Mouse (Mus musculus): ENCODE data around the gene Tlr9. TPM values are rescaled to one million over a fixed set of nuclear protein-coding genes. Genes with fewer than 3 reads are reported as not detected.

Tlr9 gene
- polyA plus RNA-seq, 1 experiment: not detected

DNA sequence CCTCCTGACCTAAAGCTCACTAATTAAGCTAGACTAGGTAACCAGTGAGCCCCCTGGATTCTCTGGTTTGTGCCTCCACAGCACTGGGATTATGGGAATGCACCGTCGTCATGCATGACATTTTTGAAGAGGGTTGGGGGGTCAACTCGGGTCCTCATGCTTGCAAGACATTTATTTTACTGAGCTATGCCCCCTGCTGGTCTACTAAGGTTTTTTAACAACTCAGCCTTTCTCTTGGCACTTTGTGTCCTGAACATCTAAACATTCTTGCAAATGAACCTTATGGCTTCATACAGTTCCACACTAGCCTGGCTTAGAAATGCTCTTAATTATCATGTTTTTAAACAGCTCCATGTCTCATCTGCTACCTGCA, 8.3 kb downstream of the Tlr9 start:
- H3K4me3 ChIP-seq (ENCODE audit: insufficient read depth, low read length): no peak overlapping the region

DNA sequence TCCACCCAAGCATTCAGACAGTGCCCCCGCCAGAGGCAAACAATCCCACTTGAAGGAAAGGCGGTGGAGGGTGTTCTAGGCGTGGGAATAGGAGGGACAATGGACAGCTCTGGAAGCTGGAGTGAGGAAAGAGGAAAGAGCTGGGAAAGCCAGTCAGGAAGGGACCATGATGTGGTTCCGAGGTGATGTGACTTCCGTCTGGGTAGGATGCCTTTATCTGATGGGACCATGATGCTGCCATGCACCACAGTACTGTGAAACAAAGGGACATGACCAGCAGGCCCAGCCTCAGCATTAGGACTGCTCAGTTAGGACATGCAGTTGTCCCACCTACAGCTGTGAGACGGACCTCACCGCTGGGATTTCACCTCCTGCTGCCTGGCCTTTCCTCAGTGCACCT, 8.8 kb downstream of the Tlr9 start:
- TF ChIP-seq CTCF (IDR thresholded peaks at IDR 0.05; ENCODE audit: borderline replicate concordance, insufficient read depth, low read length) (no peak), POLR2A (IDR thresholded peaks at IDR 0.05; ENCODE audit: low read depth, low read length) (no peak)
- H3K4me1 ChIP-seq (ENCODE audit: control insufficient read depth, insufficient read depth, low read length): 0 out of 2 replicates have a peak, but pooled peaks cover 2% of the 10 kb centered on the region
- no peak overlapping the region for H3K4me3 ChIP-seq (ENCODE audit: insufficient read depth, low read length)
- no peak overlapping the region for H3K27ac ChIP-seq (ENCODE audit: insufficient read depth, low read length)

More for the DNA sequence above, 8.3 kb downstream of the Tlr9 start:
- TF ChIP-seq POLR2A (IDR thresholded peaks at IDR 0.05; ENCODE audit: low read depth, low read length) (no peak), CTCF (IDR thresholded peaks at IDR 0.05; ENCODE audit: borderline replicate concordance, insufficient read depth, low read length) (no peak)
- H3K27ac ChIP-seq (ENCODE audit: insufficient read depth, low read length): no peak overlapping the region
- 0 out of 2 replicates have a peak, but pooled peaks cover 2% of the 10 kb centered on the region for H3K4me1 ChIP-seq (ENCODE audit: control insufficient read depth, insufficient read depth, low read length)

DNA sequence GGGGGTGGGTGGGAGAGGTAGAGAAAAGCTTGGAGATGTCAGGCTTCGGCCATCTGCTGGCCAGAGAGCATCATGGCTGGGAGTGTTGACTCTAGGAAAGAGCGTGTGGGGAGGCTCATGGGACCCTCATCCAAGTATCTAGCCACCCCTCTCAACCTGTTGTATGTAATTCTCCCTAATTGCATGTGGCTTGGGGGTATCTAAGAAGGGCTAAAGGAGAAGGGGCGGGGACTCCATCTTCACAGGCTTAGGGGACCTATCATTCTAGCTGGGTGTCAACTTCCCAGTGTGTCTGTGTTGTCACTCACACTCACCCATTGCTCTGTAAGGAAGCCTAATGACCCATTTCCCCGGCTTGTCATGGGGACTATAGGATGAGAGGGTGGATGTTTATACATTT, 9.4 kb downstream of the Tlr9 start:
- TF ChIP-seq POLR2A (IDR thresholded peaks at IDR 0.05; ENCODE audit: low read depth, low read length) (no peak), CTCF (IDR thresholded peaks at IDR 0.05; ENCODE audit: borderline replicate concordance, insufficient read depth, low read length) (no peak)
- Histone ChIP-seq H3K27ac (ENCODE audit: insufficient read depth, low read length) (no peak overlapping the region), H3K4me1 (ENCODE audit: control insufficient read depth, insufficient read depth, low read length) (no peaks in the 10 kb centered on the region), H3K4me3 (ENCODE audit: insufficient read depth, low read length) (no peak overlapping the region)

DNA sequence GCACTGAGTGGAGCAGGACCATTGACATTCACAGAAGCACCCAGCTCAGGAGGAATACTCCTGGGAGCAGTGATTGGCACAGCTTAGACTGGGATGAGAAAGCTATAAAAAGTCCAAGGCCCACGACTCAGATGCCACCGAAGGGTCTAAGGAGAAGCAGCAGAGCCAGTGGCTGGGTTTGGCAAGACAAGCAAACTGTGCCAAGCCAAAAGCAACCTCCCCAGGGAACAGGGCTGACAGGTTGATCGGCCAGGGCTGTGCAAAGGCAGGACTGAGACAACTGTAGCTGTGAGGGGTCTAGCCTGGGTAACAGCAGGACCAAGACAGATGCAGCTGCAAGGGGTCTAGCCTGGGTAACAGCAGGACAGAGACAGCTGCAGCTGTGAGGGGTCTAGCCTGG, 10.6 kb downstream of the Tlr9 start:
- no peaks in the 10 kb centered on the region for H3K4me1 ChIP-seq (ENCODE audit: control insufficient read depth, insufficient read depth, low read length)
- TF ChIP-seq CTCF (IDR thresholded peaks at IDR 0.05; ENCODE audit: borderline replicate concordance, insufficient read depth, low read length): no peak
- TF ChIP-seq POLR2A (IDR thresholded peaks at IDR 0.05; ENCODE audit: low read depth, low read length): no peak
- H3K27ac ChIP-seq (ENCODE audit: insufficient read depth, low read length): no peak overlapping the region
- H3K4me3 ChIP-seq (ENCODE audit: insufficient read depth, low read length): no peak overlapping the region

DNA sequence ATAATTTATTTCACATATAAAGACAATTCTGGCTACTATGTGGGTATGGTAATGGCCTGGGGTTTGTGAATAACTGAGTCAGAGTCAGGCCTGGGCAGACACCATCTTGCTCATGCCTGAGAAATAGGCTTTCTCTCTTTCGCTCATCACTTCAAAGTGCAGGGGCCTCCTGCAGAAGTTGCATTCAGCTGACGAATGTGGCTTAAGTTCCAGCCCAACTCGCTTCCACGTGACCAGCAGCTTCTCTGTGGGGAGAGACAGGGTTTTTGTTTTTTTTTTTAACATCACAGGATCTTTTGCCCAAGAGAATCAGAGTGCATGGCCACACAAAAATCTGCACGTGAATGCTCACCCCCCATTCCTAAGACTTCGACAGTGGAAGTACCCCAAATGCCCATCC, 11.6 kb downstream of the Tlr9 start:
- H3K4me3 ChIP-seq (ENCODE audit: insufficient read depth, low read length): no peak overlapping the region
- TF ChIP-seq CTCF (IDR thresholded peaks at IDR 0.05; ENCODE audit: borderline replicate concordance, insufficient read depth, low read length) (no peak), POLR2A (IDR thresholded peaks at IDR 0.05; ENCODE audit: low read depth, low read length) (no peak)
- H3K27ac ChIP-seq (ENCODE audit: insufficient read depth, low read length): no peak overlapping the region
- H3K4me1 ChIP-seq (ENCODE audit: control insufficient read depth, insufficient read depth, low read length): no peaks in the 10 kb centered on the region

DNA sequence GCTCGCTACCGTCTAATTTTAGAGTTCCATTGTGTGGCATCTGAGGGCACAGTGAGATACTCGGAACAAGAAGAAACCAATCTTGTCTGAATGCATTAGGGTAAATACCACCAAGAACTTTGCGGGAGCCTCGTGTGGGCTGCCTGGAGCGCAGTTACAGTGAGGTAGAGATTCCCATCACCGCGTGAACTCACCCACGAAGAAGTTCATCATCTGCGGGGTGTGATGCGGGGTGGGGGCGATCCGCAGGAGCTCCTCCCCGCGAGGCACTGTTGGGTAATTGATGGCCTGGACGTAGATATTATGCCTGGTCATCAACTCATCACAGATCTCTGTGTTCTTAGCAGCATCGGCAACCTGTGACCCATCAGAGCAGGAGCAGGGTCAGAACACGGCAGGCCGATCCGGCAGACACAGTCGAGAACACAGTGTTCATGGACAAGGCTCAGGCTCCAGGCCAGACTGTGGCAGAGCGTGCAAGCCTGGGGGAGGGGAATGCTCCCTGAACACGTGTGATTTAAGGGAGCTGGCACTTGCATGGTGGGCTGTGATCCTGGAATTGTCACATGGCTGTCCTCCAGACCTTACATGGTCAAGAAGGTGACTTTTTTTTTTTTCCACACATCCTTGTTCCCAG, 12.9 kb downstream of the Tlr9 start:
- Histone ChIP-seq H3K27ac (ENCODE audit: insufficient read depth, low read length) (no peak overlapping the region), H3K4me1 (ENCODE audit: control insufficient read depth, insufficient read depth, low read length) (no peaks in the 10 kb centered on the region), H3K4me3 (ENCODE audit: insufficient read depth, low read length) (no peak overlapping the region)
- TF ChIP-seq POLR2A (IDR thresholded peaks at IDR 0.05; ENCODE audit: low read depth, low read length) (no peak), CTCF (IDR thresholded peaks at IDR 0.05; ENCODE audit: borderline replicate concordance, insufficient read depth, low read length) (no peak)

DNA sequence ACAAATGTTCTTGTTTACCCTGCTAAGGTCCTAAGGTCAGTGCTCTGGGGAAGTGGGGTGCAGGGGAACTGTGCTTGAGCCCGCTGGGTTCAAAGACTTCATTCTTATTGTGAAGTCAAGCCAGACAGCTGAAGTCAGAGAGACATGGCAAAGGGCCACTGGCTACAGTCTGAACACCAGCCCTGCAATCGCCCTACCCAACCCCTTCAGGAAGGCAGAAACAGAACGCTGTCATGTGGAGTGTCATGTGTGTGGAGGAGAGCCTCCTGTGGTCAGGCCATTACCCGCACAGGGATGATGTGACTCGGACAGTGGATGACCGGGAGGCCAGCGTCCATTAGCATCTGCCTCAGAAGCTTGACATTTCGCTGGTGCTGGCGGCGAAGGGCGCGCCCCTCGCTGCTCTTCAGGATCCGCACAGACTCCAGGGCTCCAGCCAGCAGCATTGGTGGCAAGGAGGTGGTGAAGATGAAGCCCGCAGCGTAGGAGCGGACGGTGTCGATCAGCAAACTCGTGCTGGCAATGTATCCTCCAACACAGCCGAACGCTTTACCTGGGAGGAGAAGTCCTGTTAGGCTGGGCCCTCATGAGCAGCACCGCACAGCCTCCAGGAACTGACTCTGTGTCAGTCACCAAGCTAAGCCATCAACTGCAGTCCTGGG, 13.9 kb downstream of the Tlr9 start:
- no peak overlapping the region for H3K27ac ChIP-seq (ENCODE audit: insufficient read depth, low read length)
- no peak overlapping the region for H3K4me3 ChIP-seq (ENCODE audit: insufficient read depth, low read length)
- H3K4me1 ChIP-seq (ENCODE audit: control insufficient read depth, insufficient read depth, low read length): no peaks in the 10 kb centered on the region
- TF ChIP-seq POLR2A (IDR thresholded peaks at IDR 0.05; ENCODE audit: low read depth, low read length) (no peak), CTCF (IDR thresholded peaks at IDR 0.05; ENCODE audit: borderline replicate concordance, insufficient read depth, low read length) (no peak)

DNA sequence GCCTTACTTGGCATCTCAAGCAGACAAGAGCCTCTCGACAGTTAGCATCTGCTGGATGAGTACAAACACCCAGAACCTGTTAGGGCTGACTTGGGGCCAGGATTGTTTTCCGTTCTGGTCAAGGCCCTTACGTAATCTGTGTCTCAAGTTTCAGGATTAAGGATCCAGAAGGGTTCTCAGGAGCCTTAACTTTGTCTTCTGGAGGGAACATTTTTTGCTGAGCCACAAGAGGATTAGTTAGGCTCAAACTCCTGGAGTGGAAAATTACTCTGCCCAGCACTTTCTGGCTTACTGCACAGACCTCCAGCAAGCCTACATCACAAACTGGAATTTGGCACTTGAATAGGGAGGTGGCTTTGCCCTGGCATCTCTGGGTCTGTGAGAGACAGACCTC, 14.4 kb downstream of the Tlr9 start:
- H3K27ac ChIP-seq (ENCODE audit: insufficient read depth, low read length): no peak overlapping the region
- TF ChIP-seq POLR2A (IDR thresholded peaks at IDR 0.05; ENCODE audit: low read depth, low read length) (no peak), CTCF (IDR thresholded peaks at IDR 0.05; ENCODE audit: borderline replicate concordance, insufficient read depth, low read length) (no peak)
- H3K4me3 ChIP-seq (ENCODE audit: insufficient read depth, low read length): no peak overlapping the region
- H3K4me1 ChIP-seq (ENCODE audit: control insufficient read depth, insufficient read depth, low read length): no peaks in the 10 kb centered on the region

DNA sequence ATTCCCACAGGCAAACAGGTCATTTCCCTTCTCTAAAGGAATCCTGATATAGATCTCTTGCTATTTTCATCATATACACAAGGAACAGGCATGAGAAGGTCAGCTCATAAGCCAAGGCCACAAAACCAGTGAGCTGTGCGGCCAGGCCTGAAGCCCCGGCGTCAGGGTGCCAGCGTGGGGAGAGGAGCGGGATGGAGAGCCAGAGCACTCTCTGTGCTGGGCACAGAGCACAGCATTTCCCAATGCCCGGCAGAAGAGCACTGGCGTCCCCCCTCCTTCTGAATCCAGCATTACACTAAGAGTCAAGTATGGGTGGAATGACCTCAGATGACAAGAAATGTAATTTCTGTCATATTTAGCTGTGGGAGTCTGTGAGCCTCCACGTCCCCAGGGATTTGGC, 15.0 kb downstream of the Tlr9 start:
- no peak for TF ChIP-seq POLR2A (IDR thresholded peaks at IDR 0.05; ENCODE audit: low read depth, low read length)
- no peak for TF ChIP-seq CTCF (IDR thresholded peaks at IDR 0.05; ENCODE audit: borderline replicate concordance, insufficient read depth, low read length)
- no peak overlapping the region for H3K27ac ChIP-seq (ENCODE audit: insufficient read depth, low read length)
- no peaks in the 10 kb centered on the region for H3K4me1 ChIP-seq (ENCODE audit: control insufficient read depth, insufficient read depth, low read length)
- no peak overlapping the region for H3K4me3 ChIP-seq (ENCODE audit: insufficient read depth, low read length)

DNA sequence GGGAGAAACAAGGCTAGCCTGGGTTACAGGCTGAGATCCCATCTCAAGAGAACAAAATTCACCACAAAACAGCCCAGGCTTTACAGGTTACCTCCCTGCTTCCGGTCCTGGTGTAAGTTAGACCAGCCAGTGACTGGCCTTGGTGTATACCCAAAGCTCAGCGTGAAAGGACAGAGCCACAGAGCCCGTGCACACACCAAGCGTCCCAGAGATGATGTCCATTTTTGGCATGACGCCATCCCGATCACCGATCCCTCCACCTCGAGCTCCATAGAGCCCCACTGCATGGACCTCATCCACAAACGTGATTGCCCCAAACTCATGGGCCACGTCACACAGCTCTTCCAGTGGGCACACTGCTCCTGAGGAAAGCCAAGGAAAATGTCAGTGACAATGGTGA, 15.5 kb downstream of the Tlr9 start:
- Histone ChIP-seq H3K4me3 (ENCODE audit: insufficient read depth, low read length) (no peak overlapping the region), H3K27ac (ENCODE audit: insufficient read depth, low read length) (no peak overlapping the region), H3K4me1 (ENCODE audit: control insufficient read depth, insufficient read depth, low read length) (no peaks in the 10 kb centered on the region)
- no peak for TF ChIP-seq POLR2A (IDR thresholded peaks at IDR 0.05; ENCODE audit: low read depth, low read length)
- no peak for TF ChIP-seq CTCF (IDR thresholded peaks at IDR 0.05; ENCODE audit: borderline replicate concordance, insufficient read depth, low read length)
